Mouse (Mus musculus) forebrain, embryonic 16.5 days (tissue): Measurements from ENCODE around the gene Serpinf1. TPM values are rescaled to one million over a fixed set of nuclear protein-coding genes. Genes with fewer than 3 reads are reported as not detected.

Experiments used
- ATAC-seq: fragments of 200-750 bp; cut with Nextera tagmentation; 2 replicates; pipeline ENCODE4 v1.8.0; 2017; ENCODE audit warnings: mild to moderate bottlenecking, moderate library complexity
- H3K27ac ChIP-seq: fragments of 300-500 bp; sonication (generic); 2 replicates; pipeline ENCODE4 v1.5.1; 2014; ENCODE audit warnings: low read length, control low read depth
- H3K27me3 ChIP-seq: fragments of 300-500 bp; sonication (generic); replicated peaks from 2 replicates; pipeline ENCODE4 v1.6.1; 2014; ENCODE audit warnings: low read length; ENCODE audit not compliant: control insufficient read depth, insufficient read depth
- H3K36me3 ChIP-seq: fragments of 300-500 bp; sonication (generic); 2 replicates; pipeline ENCODE4 v1.6.1; 2014; ENCODE audit not compliant: control insufficient read depth, insufficient read depth
- H3K4me1 ChIP-seq: fragments of 300-500 bp; sonication (generic); replicated peaks from 2 replicates; pipeline ENCODE4 v1.6.1; 2014; ENCODE audit warnings: low read length; ENCODE audit not compliant: control insufficient read depth, insufficient read depth
- H3K4me2 ChIP-seq: fragments of 300-500 bp; sonication (generic); 2 replicates; pipeline ENCODE4 v1.6.1; 2014; ENCODE audit warnings: mild to moderate bottlenecking, low read length, control low read depth
- H3K4me3 ChIP-seq: fragments of 300-500 bp; sonication (generic); replicated peaks from 2 replicates; pipeline ENCODE4 v1.5.1; 2014; ENCODE audit warnings: mild to moderate bottlenecking, low read length, control low read depth
- H3K9ac ChIP-seq: fragments of 300-500 bp; sonication (generic); replicated peaks from 2 replicates; pipeline ENCODE4 v1.6.1; 2014; ENCODE audit warnings: low read depth, low read length, control low read depth
- H3K9me3 ChIP-seq: fragments of 300-500 bp; sonication (generic); 2 replicates; pipeline ENCODE4 v1.6.1; 2016; ENCODE audit warnings: low read length; ENCODE audit not compliant: control insufficient read depth
- WGBS: fragments of 180-500 bp; shearing (Covaris S2); extraction: QIAGEN DNeasy Blood & Tissue Kit; methylation state at CpG from one replicate; pipeline ENCODE4 v1.1.7; 2014; 5-methylcytosine and 5-hydroxymethylcytosine counted together
- polyA plus RNA-seq: library from polyadenylated mRNA; unstranded; fragments of >200 nt; fragmentation: Nextera tagmentation; extraction: Ambion mirVana; gene quantifications from 2 replicates; pipeline ENCODE4 v1.2.1, GENCODE M21; 2015

The Serpinf1 gene
- polyA plus RNA-seq, 1 experiment from 2014 or later = 24.3 TPM

GRCm38 (mm10) chr11:75462865-75463336, 40.4 kb upstream of the Serpinf1 start:
- Histone ChIP-seq H3K27me3 (0 out of 2 replicates have a peak, but pooled peaks cover 4% of the 10 kb centered on the region), H3K36me3 (peaks cover 8% of the 10 kb centered on the region), H3K4me1 (peaks cover 22% of the 10 kb centered on the region), H3K4me3 (no peak overlapping the region), H3K9ac (no peak overlapping the region), H3K27ac (no peak overlapping the region), H3K4me2 (peak overlapping the region; percentile 78; the same call in 1 of the 2 replicates), H3K9me3 (peaks cover 4% of the 10 kb centered on the region)
- WGBS = 2% methylated on average over 9 of the region's 9 CpGs
- ATAC-seq = no peak

- H3K9me3 ChIP-seq = peaks cover 4% of the 10 kb centered on the region
- peak overlapping the region; percentile 62 for H3K9ac ChIP-seq
- H3K4me1 ChIP-seq = peaks cover 21% of the 10 kb centered on the region
- no peak for ATAC-seq
- peak overlapping the region; percentile 78 for H3K4me2 ChIP-seq
- H3K4me3 ChIP-seq = peak overlapping the region; percentile 73
- WGBS = 7% methylated on average over 15 of the region's 16 CpGs
- no peak overlapping the region for H3K27ac ChIP-seq
- H3K36me3 ChIP-seq = peaks cover 8% of the 10 kb centered on the region
- H3K27me3 ChIP-seq = 0 out of 2 replicates have a peak, but pooled peaks cover 4% of the 10 kb centered on the region
Measured at GRCm38 (mm10) chr11:75462253-75462783, 39.8 kb upstream of the Serpinf1 start.

GRCm38 (mm10) chr11:75461743-75462252, 39.3 kb upstream of the Serpinf1 start:
- WGBS = under 1% methylated on average over 24 of the region's 30 CpGs
- H3K36me3 ChIP-seq = peaks cover 8% of the 10 kb centered on the region
- peaks cover 21% of the 10 kb centered on the region for H3K4me1 ChIP-seq
- H3K27ac ChIP-seq = no peak overlapping the region
- H3K9me3 ChIP-seq = peaks cover 3% of the 10 kb centered on the region
- 0 out of 2 replicates have a peak, but pooled peaks cover 4% of the 10 kb centered on the region for H3K27me3 ChIP-seq
- peak overlapping the region; percentile 73 for H3K4me3 ChIP-seq
- peak; percentile 29 for ATAC-seq
- H3K9ac ChIP-seq = peak overlapping the region; percentile 62
- H3K4me2 ChIP-seq = peak overlapping the region; percentile 78

GRCm38 (mm10) chr11:75460844-75461742, 38.6 kb upstream of the Serpinf1 start, which contains the start of gene Tlcd2:
TSS of gene Tlcd2 (plus strand) at chr11:75461715.
- peak within 1 kb of the TSS; percentile 87 for H3K27ac ChIP-seq
- peak within 1 kb of the TSS; percentile 73 for H3K4me3 ChIP-seq
- H3K4me1 ChIP-seq = peaks cover 21% of the 10 kb centered on the region
- H3K9ac ChIP-seq = peak within 1 kb of the TSS; percentile 62
- peak; percentile 94 for ATAC-seq
- H3K27me3 ChIP-seq = 0 out of 2 replicates have a peak, but pooled peaks cover 4% of the 10 kb centered on the region
- peaks cover 8% of the 10 kb centered on the region for H3K36me3 ChIP-seq
- peak within 1 kb of the TSS; percentile 92 for H3K4me2 ChIP-seq
- WGBS = under 1% methylated on average over 46 of the region's 46 CpGs
- H3K9me3 ChIP-seq = no peaks in the 10 kb centered on the region

GRCm38 (mm10) chr11:75460103-75460843, 37.8 kb upstream of the Serpinf1 start:
- Histone ChIP-seq H3K27ac (peak overlapping the region; percentile 87), H3K4me2 (peak overlapping the region; percentile 92), H3K36me3 (peaks cover 2% of the 10 kb centered on the region; the same call in 1 of the 2 replicates), H3K9me3 (no peaks in the 10 kb centered on the region), H3K4me3 (peak overlapping the region; percentile 73), H3K4me1 (peaks cover 21% of the 10 kb centered on the region), H3K9ac (peak overlapping the region; percentile 52), H3K27me3 (0 out of 2 replicates have a peak, but pooled peaks cover 4% of the 10 kb centered on the region)
- 1% methylated on average over 19 of the region's 19 CpGs for WGBS
- peak; percentile 49 for ATAC-seq

- Histone ChIP-seq H3K27me3 (0 out of 2 replicates have a peak, but pooled peaks cover 4% of the 10 kb centered on the region), H3K4me1 (peaks cover 26% of the 10 kb centered on the region), H3K4me2 (peak overlapping the region; percentile 92), H3K9me3 (no peaks in the 10 kb centered on the region), H3K36me3 (no peaks in the 10 kb centered on the region), H3K27ac (no peak overlapping the region; the same call in none of the 2 replicates), H3K4me3 (no peak overlapping the region), H3K9ac (no peak overlapping the region)
- 26% methylated on average over 5 of the region's 5 CpGs for WGBS
- ATAC-seq = no peak
Measured at GRCm38 (mm10) chr11:75459751-75460102, 37.2 kb upstream of the Serpinf1 start.

- no peak overlapping the region for H3K9ac ChIP-seq
- H3K27me3 ChIP-seq = 0 out of 2 replicates have a peak, but pooled peaks cover 4% of the 10 kb centered on the region
- H3K9me3 ChIP-seq = no peaks in the 10 kb centered on the region
- no peak for ATAC-seq
- H3K36me3 ChIP-seq = no peaks in the 10 kb centered on the region
- no peak overlapping the region for H3K4me3 ChIP-seq
- peaks cover 28% of the 10 kb centered on the region for H3K4me1 ChIP-seq
- H3K4me2 ChIP-seq = no peak overlapping the region
- 76% methylated on average over 5 of the region's 5 CpGs for WGBS
- H3K27ac ChIP-seq = no peak overlapping the region
Measured at GRCm38 (mm10) chr11:75459141-75459711, 36.7 kb upstream of the Serpinf1 start.

GRCm38 (mm10) chr11:75458628-75459041, 36.1 kb upstream of the Serpinf1 start:
- ATAC-seq = no peak
- Histone ChIP-seq H3K9ac (no peak overlapping the region), H3K27me3 (0 out of 2 replicates have a peak, but pooled peaks cover 4% of the 10 kb centered on the region), H3K4me2 (no peak overlapping the region), H3K4me1 (peaks cover 32% of the 10 kb centered on the region), H3K4me3 (no peak overlapping the region), H3K36me3 (no peaks in the 10 kb centered on the region), H3K27ac (no peak overlapping the region), H3K9me3 (no peaks in the 10 kb centered on the region)
- 85% methylated on average over 8 of the region's 8 CpGs for WGBS
